In genomic region chr4:106783137-106783536, GRCm38 (mm10) we compare ENCODE assay signal across 23 mouse cellular contexts. TPM values are rescaled to one million over a fixed set of nuclear protein-coding genes. Genes with fewer than 3 reads are reported as not detected.
DNase-seq lines count a peak whose midpoint lies in the region; ATAC-seq lines count a peak whose summit lies in the region.
"Had no signal": no experiment of that assay in that cellular context is flagged by ENCODE, and none has a peak within 500 bp of the region (broad histone marks: within the 10 kb centered on the region; RNA-seq: fewer than 3 reads in every experiment).

No protein-coding gene starts in this region.

- no peaks in the 10 kb centered on the region for H3K27me3 ChIP-seq in heart, embryonic 16.5 days (ENCODE audit: control insufficient read depth, insufficient read depth, low read length)
- no peaks in the 10 kb centered on the region for H3K27me3 ChIP-seq in heart, embryonic 10.5 days (ENCODE audit: insufficient read depth, poor library complexity, severe bottlenecking)
- no peaks in the 10 kb centered on the region for H3K27me3 ChIP-seq in limb, embryonic 12.5 days
- H3K27me3 ChIP-seq in midbrain, embryonic 10.5 days (ENCODE audit: low read depth, poor library complexity, severe bottlenecking), result peaks cover 5% of the 10 kb centered on the region
- H3K27me3 ChIP-seq: liver, embryonic 15.5 days; neural tube, embryonic 13.5 days; Patski had no signal

- no peak overlapping the region for H3K4me3 ChIP-seq in heart, embryonic 16.5 days (ENCODE audit: low read length)
- H3K4me3 ChIP-seq in heart, embryonic 10.5 days, result no peak overlapping the region
- no peak overlapping the region for H3K4me3 ChIP-seq in limb, embryonic 12.5 days (replicated peaks)
- H3K4me3 ChIP-seq in midbrain, embryonic 10.5 days, result no peak overlapping the region
- H3K4me3 ChIP-seq: forebrain, embryonic 12.5 days; liver, embryonic 15.5 days; midbrain, embryonic 12.5 days; neural tube, embryonic 13.5 days had no signal

- H3K9me3 ChIP-seq in heart, embryonic 16.5 days (replicated peaks; ENCODE audit: control insufficient read depth, low read length), result no peaks in the 10 kb centered on the region
- H3K9me3 ChIP-seq in heart, embryonic 10.5 days, result no peaks in the 10 kb centered on the region
- no peaks in the 10 kb centered on the region for H3K9me3 ChIP-seq in limb, embryonic 12.5 days
- no peaks in the 10 kb centered on the region for H3K9me3 ChIP-seq in midbrain, embryonic 10.5 days (replicated peaks)
- H3K9me3 ChIP-seq: forebrain, embryonic 12.5 days; liver, embryonic 15.5 days; midbrain, embryonic 12.5 days; neural tube, embryonic 13.5 days had no signal

- H3K4me1 ChIP-seq in heart, embryonic 16.5 days (ENCODE audit: control insufficient read depth, insufficient read depth, low read length), result peaks cover 64% of the 10 kb centered on the region
- peaks cover 73% of the 10 kb centered on the region for H3K4me1 ChIP-seq in heart, embryonic 10.5 days
- H3K4me1 ChIP-seq in limb, embryonic 12.5 days (replicated peaks), result peaks cover 84% of the 10 kb centered on the region
- peaks cover 84% of the 10 kb centered on the region for H3K4me1 ChIP-seq in midbrain, embryonic 10.5 days

- no peak overlapping the region for H3K9ac ChIP-seq in heart, embryonic 16.5 days (ENCODE audit: low read length)
- no peak overlapping the region for H3K9ac ChIP-seq in limb, embryonic 12.5 days (replicated peaks)
- H3K9ac ChIP-seq: forebrain, embryonic 12.5 days; liver, embryonic 15.5 days; midbrain, embryonic 12.5 days; neural tube, embryonic 13.5 days had no signal

- no peak for ATAC-seq in heart, embryonic 16.5 days (replicated peaks; ENCODE audit: extremely low read depth, insufficient read depth, low FRiP score)
- ATAC-seq in limb, embryonic 12.5 days (ENCODE audit: insufficient number of reproducible peaks, insufficient read depth, low FRiP score, low TSS enrichment, low read depth), result no peak
- ATAC-seq: hindbrain, embryonic 16.5 days; Patski had no signal

- no peak overlapping the region for H3K4me2 ChIP-seq in heart, embryonic 16.5 days (ENCODE audit: low read depth, low read length)
- no peak overlapping the region for H3K4me2 ChIP-seq in limb, embryonic 12.5 days
- H3K4me2 ChIP-seq: forebrain, embryonic 12.5 days; liver, embryonic 15.5 days; midbrain, embryonic 12.5 days; neural tube, embryonic 13.5 days had no signal

- H3K27ac ChIP-seq in heart, embryonic 16.5 days (ENCODE audit: low read length), result peak overlapping the region; percentile 11
- no peak overlapping the region for H3K27ac ChIP-seq in heart, embryonic 10.5 days
- peak overlapping the region; percentile 20 for H3K27ac ChIP-seq in limb, embryonic 12.5 days
- no peak overlapping the region for H3K27ac ChIP-seq in midbrain, embryonic 10.5 days (replicated peaks)
- H3K27ac ChIP-seq: forebrain, embryonic 12.5 days; liver, embryonic 15.5 days; macrophage; midbrain, embryonic 12.5 days; neural tube, embryonic 13.5 days had no signal

- DNase-seq in heart, embryonic 10.5 days (ENCODE audit: low spot score), result no peak
- DNase-seq in 3T3-L1 (ENCODE audit: low read depth, low spot score) (peak; percentile 14), NIH3T3 (ENCODE audit: low read depth) (peak; percentile 56)
- DNase-seq in midbrain, embryonic 10.5 days (ENCODE audit: low spot score), result no peak
- no peak for DNase-seq in spleen, postnatal 10 days (ENCODE audit: low spot score in 2 of 2)
- DNase-seq: adrenal gland, postnatal 10 days; cerebellum, adult 9-11 months; gastrocnemius, postnatal 10 days; heart, postnatal 14 days; kidney, adult 11 months; right cerebral cortex, adult 18-20 months had no signal

- WGBS in heart, embryonic 16.5 days, result 44% methylated on average over 10 of the region's 10 CpGs
- WGBS in heart, embryonic 10.5 days, result 78% methylated on average over 10 of the region's 10 CpGs
- 75% methylated on average over 10 of the region's 10 CpGs for WGBS in limb, embryonic 12.5 days
- 84% methylated on average over 10 of the region's 10 CpGs for WGBS in midbrain, embryonic 10.5 days

- H3K36me3 ChIP-seq in heart, embryonic 16.5 days (ENCODE audit: control insufficient read depth, insufficient read depth), result no peaks in the 10 kb centered on the region
- no peaks in the 10 kb centered on the region for H3K36me3 ChIP-seq in heart, embryonic 10.5 days
- no peaks in the 10 kb centered on the region for H3K36me3 ChIP-seq in limb, embryonic 12.5 days
- no peaks in the 10 kb centered on the region for H3K36me3 ChIP-seq in midbrain, embryonic 10.5 days
- H3K36me3 ChIP-seq: forebrain, embryonic 12.5 days; liver, embryonic 15.5 days; midbrain, embryonic 12.5 days; neural tube, embryonic 13.5 days had no signal

RNA-seq across cellular contexts. Expression of gene Acot11, which starts 21.7 kb away (rescaled TPM):
- 7.9 and 8.1 TPM in 2 replicates for polyA plus RNA-seq in heart, embryonic 16.5 days (2015; fragmentation: Nextera tagmentation; extraction: Ambion mirVana)
- polyA plus RNA-seq in heart, embryonic 10.5 days (2016; fragmentation: Nextera tagmentation; extraction: Ambion mirVana), result 3.5 and 5.6 TPM in 2 replicates
- 4.6 and 6.8 TPM in 2 replicates for polyA plus RNA-seq in limb, embryonic 12.5 days (2016; fragmentation: Nextera tagmentation; extraction: Ambion mirVana)
- polyA plus RNA-seq in midbrain, embryonic 10.5 days (2016; fragmentation: Nextera tagmentation; extraction: Ambion mirVana), result 2.0 and 2.2 TPM in 2 replicates

RNA-seq across cellular contexts. Expression of gene Fam151a, which starts 49.4 kb away (rescaled TPM):
- 0.24 TPM in 1 of 2 replicates, not detected in the other for polyA plus RNA-seq in heart, embryonic 16.5 days (2015; fragmentation: Nextera tagmentation; extraction: Ambion mirVana)
- 0.23 and 0.33 TPM in 2 replicates for polyA plus RNA-seq in heart, embryonic 10.5 days (2016; fragmentation: Nextera tagmentation; extraction: Ambion mirVana)
- polyA plus RNA-seq in limb, embryonic 12.5 days (2016; fragmentation: Nextera tagmentation; extraction: Ambion mirVana), result not detected in 2 replicates
- not detected in 2 replicates for polyA plus RNA-seq in midbrain, embryonic 10.5 days (2016; fragmentation: Nextera tagmentation; extraction: Ambion mirVana)
- polyA plus RNA-seq: brain, embryonic 14.5 days; forebrain, embryonic 12.5 days; frontal cortex, adult 2 months; hindbrain, embryonic 16.5 days; liver, embryonic 15.5 days; macrophage; midbrain, embryonic 12.5 days; neural tube, embryonic 13.5 days; Patski had no signal

RNA-seq across cellular contexts. Expression of gene Mroh7, which starts 52.4 kb away (rescaled TPM):
- 0.42 and 0.54 TPM in 2 replicates for polyA plus RNA-seq in heart, embryonic 16.5 days (2015; fragmentation: Nextera tagmentation; extraction: Ambion mirVana)
- 0.43 and 0.83 TPM in 2 replicates for polyA plus RNA-seq in heart, embryonic 10.5 days (2016; fragmentation: Nextera tagmentation; extraction: Ambion mirVana)
- polyA plus RNA-seq in limb, embryonic 12.5 days (2016; fragmentation: Nextera tagmentation; extraction: Ambion mirVana), result 0.14 and 0.23 TPM in 2 replicates
- polyA plus RNA-seq in midbrain, embryonic 10.5 days (2016; fragmentation: Nextera tagmentation; extraction: Ambion mirVana), result 0.04 and 0.05 TPM in 2 replicates
- polyA plus RNA-seq: limb, embryonic 11.5 days; macrophage had no signal

Comparison
In these comparisons a context has a peak if more than half of its experiments do, and no peak if none do; other contexts are left out.
1. H3K27ac ChIP-seq: peak in heart, embryonic 16.5 days (single experiment) and limb, embryonic 12.5 days (single experiment); none in heart, embryonic 10.5 days (single experiment) and midbrain, embryonic 10.5 days (single experiment).
2. DNase-seq: peak in 3T3-L1 (single experiment) and NIH3T3 (single experiment); none in heart, embryonic 10.5 days (single experiment), midbrain, embryonic 10.5 days (single experiment) and spleen, postnatal 10 days (0 of 2).